Mouse (Mus musculus) stomach, embryonic 15.5 days (tissue): ENCODE measurements at regions not wholly inside any gene's neighbourhood (a gene's known extent, or its start where the extent isn't known, plus 50 kb on each side); places are given as distances from the start of the nearest gene placed in this dataset.
A peak's percentile ranks its signal among the peaks of the same experiment; 100 is the strongest.

ENCODE experiments used
- ATAC-seq: fragments of 200-750 bp; cut with Nextera tagmentation; 2 replicates; pipeline ENCODE4 v1.8.0; 2017; ENCODE audit warnings: low read depth, moderate number of reproducible peaks, moderate TSS enrichment; ENCODE audit not compliant: insufficient read depth, low FRiP score
- H3K27ac ChIP-seq: fragments of 300-500 bp; sonication (generic); 2 replicates; pipeline ENCODE4 v1.5.1; 2015; ENCODE audit warnings: mild to moderate bottlenecking, inconsistent platforms
- H3K27me3 ChIP-seq: fragments of 300-500 bp; sonication (generic); replicated peaks from 2 replicates; pipeline ENCODE4 v1.6.1; 2015; ENCODE audit warnings: inconsistent platforms
- H3K36me3 ChIP-seq: fragments of 300-500 bp; sonication (generic); 2 replicates; pipeline ENCODE4 v1.6.1; 2015; ENCODE audit warnings: inconsistent platforms
- H3K4me1 ChIP-seq: fragments of 300-500 bp; sonication (generic); 2 replicates; pipeline ENCODE4 v1.6.1; 2015; ENCODE audit warnings: inconsistent platforms
- H3K4me2 ChIP-seq: fragments of 300-500 bp; sonication (generic); 2 replicates; pipeline ENCODE4 v1.6.1; 2015; ENCODE audit warnings: mild to moderate bottlenecking, inconsistent platforms
- H3K4me3 ChIP-seq: fragments of 300-500 bp; sonication (generic); replicated peaks from 2 replicates; pipeline ENCODE4 v1.5.1; 2015; ENCODE audit warnings: inconsistent platforms
- H3K9ac ChIP-seq: fragments of 300-500 bp; sonication (generic); 2 replicates; pipeline ENCODE4 v1.6.1; 2015; ENCODE audit warnings: inconsistent platforms
- H3K9me3 ChIP-seq: fragments of 300-500 bp; sonication (generic); 2 replicates; pipeline ENCODE4 v1.6.1; 2016; ENCODE audit warnings: inconsistent platforms
- WGBS: fragments of 180-500 bp; shearing (Covaris S2); methylation state at CpG from one replicate; pipeline ENCODE4 v1.1.7; 2015; 5-methylcytosine and 5-hydroxymethylcytosine counted together

- H3K27ac ChIP-seq: no peak overlapping the region
- H3K4me1 ChIP-seq: peaks cover 9% of the 10 kb centered on the region; the same call in 1 of the 2 replicates
- H3K9ac ChIP-seq: no peak overlapping the region
- H3K9me3 ChIP-seq: no peaks in the 10 kb centered on the region
- no peaks in the 10 kb centered on the region for H3K27me3 ChIP-seq
- no peak overlapping the region for H3K4me3 ChIP-seq
- no peak for ATAC-seq
- H3K4me2 ChIP-seq: no peak overlapping the region
- WGBS: 59% methylated on average over 4 of the region's 4 CpGs
- no peaks in the 10 kb centered on the region for H3K36me3 ChIP-seq
Observed at GRCm38 (mm10) chr4:106018936-106019335, 229.3 kb downstream of the Gm12728 start.

GRCm38 (mm10) chr4:106020338-106020737, 230.7 kb downstream of the Gm12728 start:
- Histone ChIP-seq H3K27ac (no peak overlapping the region), H3K27me3 (no peaks in the 10 kb centered on the region), H3K4me1 (peaks cover 9% of the 10 kb centered on the region; the same call in 1 of the 2 replicates), H3K9me3 (no peaks in the 10 kb centered on the region), H3K36me3 (no peaks in the 10 kb centered on the region), H3K4me2 (no peak overlapping the region), H3K4me3 (no peak overlapping the region), H3K9ac (no peak overlapping the region)
- no peak for ATAC-seq
- 29% methylated on average over 4 of the region's 4 CpGs for WGBS

- WGBS: 94% methylated on average over 1 of the region's 1 CpGs
- Histone ChIP-seq H3K27ac (no peak overlapping the region), H3K9ac (no peak overlapping the region), H3K4me1 (peaks cover 9% of the 10 kb centered on the region; the same call in 1 of the 2 replicates), H3K27me3 (no peaks in the 10 kb centered on the region), H3K36me3 (no peaks in the 10 kb centered on the region), H3K4me2 (no peak overlapping the region), H3K4me3 (no peak overlapping the region), H3K9me3 (no peaks in the 10 kb centered on the region)
- ATAC-seq: no peak
Observed at GRCm38 (mm10) chr4:106024591-106024990, 234.9 kb downstream of the Gm12728 start.

DNA sequence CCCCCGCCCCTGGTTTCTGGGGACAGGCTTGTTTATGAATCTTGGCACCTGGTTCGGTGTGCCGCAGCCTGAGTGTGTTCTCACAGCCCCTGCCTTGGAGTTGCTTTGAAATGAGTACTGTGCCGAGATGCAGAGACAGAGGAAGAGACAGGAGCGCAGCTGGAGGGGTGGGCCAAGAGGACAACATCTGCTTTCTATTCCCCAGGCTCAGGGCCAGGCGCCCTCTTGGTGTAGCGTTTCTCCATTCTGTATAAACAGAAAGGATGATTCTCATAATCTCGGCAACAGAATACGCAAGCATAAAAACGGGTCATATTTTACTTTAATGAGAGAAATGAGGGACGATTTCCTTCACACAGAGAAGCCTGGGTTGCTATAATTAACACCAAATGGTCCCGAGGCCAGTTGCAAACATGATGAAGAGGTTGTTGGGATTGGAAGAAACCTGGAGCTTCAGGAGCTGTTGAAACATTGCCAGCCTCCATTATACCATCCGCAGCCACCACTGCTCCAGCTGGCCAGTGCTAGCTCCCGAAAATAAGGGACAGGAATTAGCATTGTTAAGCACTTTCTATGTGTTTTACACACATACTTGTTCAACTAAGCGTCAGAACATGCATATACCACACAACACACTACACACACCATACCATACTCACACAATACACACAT, 236.4 kb downstream of the Gm12728 start:
- WGBS: 39% methylated on average over 15 of the region's 15 CpGs
- H3K4me3 ChIP-seq: no peak overlapping the region
- H3K9ac ChIP-seq: no peak overlapping the region
- no peaks in the 10 kb centered on the region for H3K9me3 ChIP-seq
- H3K27me3 ChIP-seq: no peaks in the 10 kb centered on the region
- H3K4me1 ChIP-seq: no peaks in the 10 kb centered on the region
- no peaks in the 10 kb centered on the region for H3K36me3 ChIP-seq
- H3K27ac ChIP-seq: 0 out of 2 replicates have a peak overlapping the region, but pooled peaks have one; percentile 9
- H3K4me2 ChIP-seq: no peak overlapping the region; the same call in 1 of the 2 replicates
- no peak for ATAC-seq

DNA sequence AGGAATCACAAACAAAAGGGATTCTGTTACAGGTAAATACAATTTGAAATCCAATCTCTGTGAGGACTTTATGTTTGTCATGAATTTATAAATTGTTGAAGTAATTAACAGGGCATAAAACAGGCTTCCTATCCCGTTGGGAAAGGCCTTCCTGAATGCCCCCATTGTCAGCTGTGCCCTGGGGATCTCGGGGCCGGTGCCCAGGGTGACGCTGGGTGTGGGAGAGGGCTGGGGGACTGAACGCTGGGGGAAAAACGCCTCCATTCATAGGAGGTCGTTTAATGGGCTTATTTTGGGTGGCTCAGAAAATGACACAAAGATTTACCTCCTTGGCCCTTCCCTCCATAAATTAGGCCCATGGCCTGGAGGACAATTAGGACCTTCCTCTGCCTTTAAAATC, 250.7 kb downstream of the Gm12728 start:
- H3K9me3 ChIP-seq: no peaks in the 10 kb centered on the region
- no peak overlapping the region for H3K4me3 ChIP-seq
- H3K4me1 ChIP-seq: no peaks in the 10 kb centered on the region
- no peak overlapping the region for H3K4me2 ChIP-seq
- no peak overlapping the region for H3K9ac ChIP-seq
- no peak for ATAC-seq
- no peaks in the 10 kb centered on the region for H3K27me3 ChIP-seq
- H3K36me3 ChIP-seq: no peaks in the 10 kb centered on the region
- no peak overlapping the region for H3K27ac ChIP-seq
- 58% methylated on average over 7 of the region's 7 CpGs for WGBS

- no peak overlapping the region for H3K27ac ChIP-seq
- ATAC-seq: 0 out of 2 replicates have a peak, but pooled peaks have one; percentile 31
- no peak overlapping the region for H3K9ac ChIP-seq
- H3K9me3 ChIP-seq: no peaks in the 10 kb centered on the region
- H3K36me3 ChIP-seq: no peaks in the 10 kb centered on the region
- H3K4me2 ChIP-seq: no peak overlapping the region
- no peaks in the 10 kb centered on the region for H3K4me1 ChIP-seq
- 37% methylated on average over 3 of the region's 3 CpGs for WGBS
- H3K27me3 ChIP-seq: no peaks in the 10 kb centered on the region
- no peak overlapping the region for H3K4me3 ChIP-seq
Observed at GRCm38 (mm10) chr4:106042456-106042855, 252.8 kb downstream of the Gm12728 start.

DNA sequence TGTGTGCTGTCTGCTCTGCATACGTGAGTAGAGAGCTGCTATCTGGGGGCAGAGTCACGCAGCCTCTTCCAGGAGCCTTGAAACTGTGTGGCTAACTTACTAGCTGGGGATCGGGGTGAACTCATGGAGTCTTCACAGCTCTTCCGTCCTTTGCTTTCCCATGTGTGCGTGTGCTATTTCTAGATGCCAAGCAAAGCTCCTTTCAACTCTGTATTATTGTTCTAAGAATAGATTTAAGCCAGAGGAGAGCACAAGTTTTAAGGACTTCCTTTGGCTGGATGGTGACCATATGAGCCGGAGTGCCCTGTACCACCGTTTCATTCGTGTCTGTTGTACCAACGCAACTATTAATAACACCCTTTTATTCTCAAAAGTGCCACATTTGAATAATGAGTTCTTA, 254.0 kb downstream of the Gm12728 start:
- no peaks in the 10 kb centered on the region for H3K36me3 ChIP-seq
- H3K4me3 ChIP-seq: no peak overlapping the region
- no peak overlapping the region for H3K27ac ChIP-seq
- no peak overlapping the region for H3K9ac ChIP-seq
- no peak overlapping the region for H3K4me2 ChIP-seq
- no peaks in the 10 kb centered on the region for H3K4me1 ChIP-seq
- 82% methylated on average over 9 of the region's 9 CpGs for WGBS
- ATAC-seq: no peak
- no peaks in the 10 kb centered on the region for H3K27me3 ChIP-seq
- no peaks in the 10 kb centered on the region for H3K9me3 ChIP-seq

DNA sequence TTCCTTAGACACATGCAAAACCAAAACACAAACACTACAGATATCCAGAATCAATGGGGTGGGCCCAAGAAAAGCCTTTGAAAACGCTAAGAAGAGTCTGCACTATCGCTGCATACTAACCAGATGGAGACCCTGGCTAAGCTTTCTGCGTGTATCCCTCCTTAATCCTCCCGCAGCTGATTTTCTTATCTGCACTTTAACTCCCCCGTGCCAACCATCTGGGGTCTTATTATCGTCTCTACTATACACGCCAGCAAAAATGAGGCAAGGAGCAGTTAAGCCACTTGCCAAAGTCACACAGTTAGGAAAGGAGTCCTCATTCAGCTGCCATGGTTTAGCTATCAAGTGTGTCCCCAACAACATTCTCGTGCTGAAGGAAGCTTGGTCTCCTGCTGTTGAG, 258.4 kb downstream of the Gm12728 start:
- Histone ChIP-seq H3K4me3 (no peak overlapping the region), H3K4me1 (no peaks in the 10 kb centered on the region), H3K4me2 (no peak overlapping the region), H3K36me3 (no peaks in the 10 kb centered on the region), H3K27me3 (no peaks in the 10 kb centered on the region), H3K9me3 (no peaks in the 10 kb centered on the region), H3K9ac (no peak overlapping the region), H3K27ac (no peak overlapping the region)
- 72% methylated on average over 8 of the region's 8 CpGs for WGBS
- ATAC-seq: no peak

DNA sequence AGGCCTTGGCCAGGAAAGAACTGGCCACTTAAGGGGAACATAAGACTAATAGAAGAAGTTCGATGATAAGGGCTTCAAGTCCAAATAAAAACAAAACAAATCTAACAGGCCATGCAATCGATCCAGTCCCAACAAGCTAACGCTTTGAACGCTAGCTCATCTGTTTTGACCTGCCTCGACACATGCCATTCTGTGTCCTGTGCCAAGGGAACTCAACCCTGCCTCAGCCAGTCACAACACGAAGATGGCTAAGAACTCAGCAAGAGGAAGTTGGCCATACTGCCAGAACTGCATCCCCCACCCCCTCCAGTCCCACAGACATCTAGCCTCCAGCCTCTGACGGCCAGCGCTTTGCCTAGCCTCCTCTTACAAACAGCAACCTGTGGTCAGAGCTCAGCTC, 259.1 kb downstream of the Gm12728 start:
- Histone ChIP-seq H3K36me3 (no peaks in the 10 kb centered on the region), H3K4me1 (no peaks in the 10 kb centered on the region), H3K9ac (no peak overlapping the region), H3K27me3 (no peaks in the 10 kb centered on the region), H3K4me2 (no peak overlapping the region), H3K27ac (no peak overlapping the region), H3K4me3 (no peak overlapping the region), H3K9me3 (no peaks in the 10 kb centered on the region)
- ATAC-seq: no peak
- WGBS: 74% methylated on average over 8 of the region's 8 CpGs

DNA sequence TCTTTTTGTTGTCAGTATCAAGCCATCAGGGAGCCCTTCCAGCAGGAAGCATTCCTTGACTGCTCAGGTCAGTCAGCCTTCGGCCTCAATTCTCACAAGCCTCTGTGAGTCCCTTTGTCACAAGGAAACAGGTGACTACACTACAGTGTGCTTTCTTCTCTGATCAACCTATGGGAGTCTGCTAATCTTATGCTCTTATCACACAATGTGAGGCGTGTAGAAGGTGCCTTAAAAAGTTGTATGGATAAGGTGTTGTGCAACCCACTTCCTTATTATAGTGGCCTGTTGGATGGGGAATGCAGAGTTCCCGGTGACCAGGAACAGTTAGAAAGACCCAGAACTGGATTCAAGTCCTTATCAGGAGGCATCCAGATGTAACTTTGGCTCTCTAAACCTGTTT, 260.2 kb downstream of the Gm12728 start:
- 65% methylated on average over 3 of the region's 3 CpGs for WGBS
- no peaks in the 10 kb centered on the region for H3K9me3 ChIP-seq
- H3K4me3 ChIP-seq: no peak overlapping the region
- no peak overlapping the region for H3K9ac ChIP-seq
- H3K27ac ChIP-seq: no peak overlapping the region
- no peak overlapping the region for H3K4me2 ChIP-seq
- ATAC-seq: no peak
- no peaks in the 10 kb centered on the region for H3K27me3 ChIP-seq
- no peaks in the 10 kb centered on the region for H3K4me1 ChIP-seq
- H3K36me3 ChIP-seq: no peaks in the 10 kb centered on the region

DNA sequence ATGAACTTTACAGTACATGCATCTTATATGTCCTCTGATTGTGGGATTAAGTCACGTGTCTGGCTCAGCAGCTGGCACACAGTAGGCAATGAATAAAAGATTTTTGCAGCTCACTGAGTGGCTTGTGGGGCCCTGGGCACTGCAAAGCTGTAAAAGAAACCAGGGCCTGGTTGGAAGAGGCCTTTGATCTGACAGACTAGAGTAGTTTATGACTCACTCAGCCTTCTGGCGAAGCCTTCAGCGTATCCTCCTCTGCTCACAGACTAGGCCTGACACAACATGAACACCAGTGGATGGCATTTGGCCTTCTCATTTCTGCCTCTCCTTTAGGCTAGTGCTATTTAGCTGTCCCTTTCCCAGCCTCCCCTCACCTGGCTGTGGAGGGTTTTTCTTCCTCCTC, 260.6 kb downstream of the Gm12728 start:
- no peak overlapping the region for H3K27ac ChIP-seq

DNA sequence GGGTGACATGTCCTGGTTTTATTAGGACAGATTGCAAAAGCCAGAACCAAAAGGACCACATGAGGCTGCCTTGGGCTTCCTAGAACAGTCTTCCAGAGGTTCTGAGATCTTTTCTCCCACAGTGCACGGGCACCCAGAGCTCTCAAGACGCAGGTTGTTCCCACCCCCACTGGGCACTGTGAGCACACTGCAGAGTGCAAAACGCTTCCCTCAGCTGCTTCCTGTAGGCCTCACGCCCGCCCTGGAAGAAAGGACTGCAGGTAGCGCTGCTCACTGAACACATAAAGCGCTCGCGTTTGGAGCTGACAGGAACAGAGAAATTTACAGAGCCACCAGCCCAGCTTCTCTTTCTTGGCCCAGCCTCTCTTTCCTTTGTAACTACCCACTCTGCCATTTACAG, 262.5 kb upstream of the Usp24 start:
- H3K4me2 ChIP-seq: no peak overlapping the region
- H3K9ac ChIP-seq: no peak overlapping the region
- WGBS: 48% methylated on average over 9 of the region's 9 CpGs
- no peak for ATAC-seq
- H3K27me3 ChIP-seq: no peaks in the 10 kb centered on the region
- no peaks in the 10 kb centered on the region for H3K36me3 ChIP-seq
- no peak overlapping the region for H3K27ac ChIP-seq
- H3K4me1 ChIP-seq: no peaks in the 10 kb centered on the region
- H3K9me3 ChIP-seq: no peaks in the 10 kb centered on the region
- no peak overlapping the region for H3K4me3 ChIP-seq

More for the DNA sequence above, 260.6 kb downstream of the Gm12728 start:
- ATAC-seq: no peak
- H3K9me3 ChIP-seq: no peaks in the 10 kb centered on the region
- H3K4me2 ChIP-seq: no peak overlapping the region
- H3K9ac ChIP-seq: no peak overlapping the region
- no peak overlapping the region for H3K4me3 ChIP-seq
- H3K36me3 ChIP-seq: no peaks in the 10 kb centered on the region
- 68% methylated on average over 3 of the region's 3 CpGs for WGBS
- no peaks in the 10 kb centered on the region for H3K27me3 ChIP-seq
- H3K4me1 ChIP-seq: no peaks in the 10 kb centered on the region

GRCm38 (mm10) chr4:106054324-106054723, 261.7 kb upstream of the Usp24 start:
- Histone ChIP-seq H3K36me3 (no peaks in the 10 kb centered on the region), H3K4me3 (no peak overlapping the region), H3K27ac (no peak overlapping the region), H3K4me2 (no peak overlapping the region), H3K9me3 (no peaks in the 10 kb centered on the region), H3K4me1 (no peaks in the 10 kb centered on the region), H3K27me3 (no peaks in the 10 kb centered on the region), H3K9ac (no peak overlapping the region)
- WGBS: 63% methylated on average over 7 of the region's 7 CpGs
- ATAC-seq: no peak
